Mouse (Mus musculus): ENCODE results near the gene Glipr1.

DNA sequence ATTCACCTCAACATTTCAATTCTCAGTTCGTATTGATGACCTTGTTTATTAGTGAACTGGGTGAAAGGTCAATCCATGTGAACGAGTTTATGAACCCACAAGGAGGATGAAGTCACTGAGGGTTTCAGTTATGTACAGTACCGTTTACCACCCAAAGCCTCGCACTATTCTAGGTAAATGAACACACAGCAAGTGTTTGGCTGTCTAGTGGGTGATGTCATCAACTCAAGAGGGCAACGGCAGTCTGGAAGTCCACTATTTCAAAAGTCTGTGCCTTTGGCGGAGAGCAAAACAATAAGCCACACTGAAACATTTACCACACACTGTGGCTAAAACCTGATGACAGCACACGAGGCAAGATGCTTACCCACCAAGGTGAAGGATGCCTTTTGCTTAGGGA is 59.4 kb downstream of the Glipr1 start:
- TF ChIP-seq CTCF (IDR thresholded peaks at IDR 0.05; ENCODE audit: low read depth, low read length): no peak
- no peak for TF ChIP-seq POLR2A (IDR thresholded peaks at IDR 0.05; ENCODE audit: extremely low read depth, insufficient read depth, low read length)
